8 mouse cellular contexts compared by ENCODE assay signal in the genomic region with DNA sequence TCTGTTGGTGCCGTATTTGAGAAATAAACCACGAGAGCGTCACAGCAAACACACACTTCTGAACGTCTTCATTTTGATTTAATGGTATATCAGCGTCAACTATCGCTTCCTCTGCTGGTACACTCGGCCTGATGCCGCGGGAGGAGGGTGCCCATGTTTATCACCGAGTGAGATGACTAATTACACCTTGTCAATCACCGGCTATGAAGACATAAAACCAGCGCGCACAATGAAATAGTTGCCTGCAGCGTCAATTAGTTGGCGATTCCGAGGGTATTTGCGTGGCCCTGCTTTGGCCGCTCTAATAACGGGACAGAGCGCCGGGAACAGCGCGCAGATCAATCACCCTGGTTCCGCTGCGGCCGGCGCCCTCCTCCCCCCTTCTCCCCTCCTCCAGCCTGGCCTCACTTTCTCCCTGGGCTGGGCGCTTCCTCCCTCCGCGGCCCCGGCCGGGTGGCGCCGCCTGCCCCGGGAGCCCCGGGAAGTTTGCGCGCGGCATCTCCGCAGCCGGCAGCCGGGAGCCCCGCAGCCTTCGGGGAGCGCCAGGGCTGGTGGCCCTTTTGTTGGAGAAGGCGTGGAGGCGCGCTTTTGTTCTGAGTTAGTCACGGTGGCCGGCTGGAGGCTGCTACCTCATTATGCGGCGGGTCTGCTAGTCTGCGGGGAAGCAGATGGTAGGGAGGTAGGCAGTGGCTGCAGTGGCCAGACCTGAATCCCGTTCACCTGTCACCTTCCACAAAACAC. TPM values are rescaled to one million over a fixed set of nuclear protein-coding genes. Genes with fewer than 3 reads are reported as not detected.
A peak's percentile ranks its signal among the peaks of the same experiment; 100 is the strongest.
DNase-seq lines count a peak whose midpoint lies in the region; ATAC-seq lines count a peak whose summit lies in the region.

No protein-coding gene starts in this region.

- no peak overlapping the region for H3K27ac ChIP-seq in intestine, embryonic 14.5 days (ENCODE audit: low read depth)

- DNase-seq in adrenal gland, adult 2 months: peak; percentile 21
- DNase-seq in adrenal gland, adult 8-10 months: no peak
- peak; percentile 40 for DNase-seq in thymus, postnatal 4 days
- DNase-seq in thymus, postnatal 10 days (ENCODE audit: low spot score in 2 of 2): no peak
- DNase-seq in intestine, embryonic 14.5 days (ENCODE audit: low spot score): peak; percentile 69
- peak; percentile 81 for DNase-seq in neural tube, embryonic 10.5 days (ENCODE audit: extremely low spot score, low spot score)
- DNase-seq in urinary bladder, adult 18-20 months (ENCODE audit: low spot score in 2 of 2): no peak
- no peak for DNase-seq in cerebellum, postnatal 36 days

- 0 out of 2 replicates have a peak overlapping the region, but pooled peaks have one; percentile 12 for H3K4me2 ChIP-seq in intestine, embryonic 14.5 days (ENCODE audit: low read length)

- peak overlapping the region; percentile 10; the same call in 1 of the 2 replicates for H3K4me3 ChIP-seq in intestine, embryonic 14.5 days (ENCODE audit: low read depth, low read length)

- peaks cover 18% of the 10 kb centered on the region for H3K4me1 ChIP-seq in intestine, embryonic 14.5 days (replicated peaks; ENCODE audit: control insufficient read depth, insufficient read depth, low read length)

- no peaks in the 10 kb centered on the region for H3K36me3 ChIP-seq in intestine, embryonic 14.5 days (ENCODE audit: control insufficient read depth, insufficient read depth, low read length)

- no peak for ATAC-seq in intestine, embryonic 14.5 days (replicated peaks; ENCODE audit: low FRiP score, low TSS enrichment, low read depth)

- H3K27me3 ChIP-seq in intestine, embryonic 14.5 days (replicated peaks; ENCODE audit: control insufficient read depth, insufficient read depth, low read length): peaks cover 100% of the 10 kb centered on the region

- H3K9ac ChIP-seq in intestine, embryonic 14.5 days (ENCODE audit: low read length): no peak overlapping the region

- no peaks in the 10 kb centered on the region for H3K9me3 ChIP-seq in intestine, embryonic 14.5 days (ENCODE audit: control insufficient read depth, low read length)

- under 1% methylated on average over 54 of the region's 54 CpGs for WGBS in intestine, embryonic 14.5 days

RNA-seq across cellular contexts. Expression of a gene that starts 8.9 kb away (rescaled TPM):
- total RNA-seq in adrenal gland, adult 2 months (2021): not detected
- polyA plus RNA-seq in adrenal gland, adult 2 months (2012; rRNA removed): 0.07 TPM in 1 of 2 replicates, not detected in the other
- total RNA-seq in adrenal gland, adult 8-10 months (2022): not detected
- polyA plus RNA-seq in intestine, embryonic 14.5 days (2014; fragmentation: Nextera tagmentation; extraction: Ambion mirVana): 0.19 TPM in 1 of 2 replicates, not detected in the other

Comparison
In these comparisons a context has a peak if more than half of its experiments do, and no peak if none do; other contexts are left out.
1. DNase-seq: peak in adrenal gland, adult 2 months (single experiment), thymus, postnatal 4 days (single experiment), intestine, embryonic 14.5 days (single experiment) and neural tube, embryonic 10.5 days (single experiment); none in adrenal gland, adult 8-10 months (single experiment), thymus, postnatal 10 days (0 of 2), urinary bladder, adult 18-20 months (0 of 2) and cerebellum, postnatal 36 days (0 of 2).